Mouse (Mus musculus) CH12.LX (cell line): ENCODE data around the gene Cacna1c. TPM values are rescaled to one million over a fixed set of nuclear protein-coding genes. Genes with fewer than 3 reads are reported as not detected.

ENCODE experiments used
- DNase-seq: peaks from one replicate; pipeline ENCODE4 v3.0.0-alpha.2; 2013; ENCODE audit errors: extremely low read depth
- H3K27ac ChIP-seq: 2 replicates; pipeline ENCODE4 v1.5.1; 2012; ENCODE audit warnings: low read depth, mild to moderate bottlenecking, control low read depth, moderate library complexity; ENCODE audit not compliant: insufficient read depth
- H3K27me3 ChIP-seq: replicated peaks from 2 replicates; pipeline ENCODE3; 2012; ENCODE audit warnings: inconsistent platforms
- H3K36me3 ChIP-seq, 2 experiments: replicated peaks in 1 of 2; 2 replicates each; pipeline versions ENCODE3 to v1.6.1; 2012; ENCODE audit warnings: inconsistent platforms in 1 of 2, low read length in 1 of 2, mild to moderate bottlenecking in 1 of 2, mixed read lengths in 1 of 2, moderate library complexity in 1 of 2; ENCODE audit not compliant: control insufficient read depth in 1 of 2, insufficient read depth in 1 of 2
- H3K4me1 ChIP-seq, 2 experiments: 2 replicates each; pipeline ENCODE4 v1.6.1; 2012; ENCODE audit warnings: inconsistent platforms in 1 of 2, moderate library complexity in 1 of 2; ENCODE audit not compliant: insufficient read depth in 2 of 2, control insufficient read depth in 1 of 2
- H3K4me2 ChIP-seq: 2 replicates; pipeline ENCODE4 v1.6.1; 2012; ENCODE audit warnings: low read depth, mild to moderate bottlenecking, control low read depth; ENCODE audit not compliant: poor library complexity, insufficient read depth, severe bottlenecking
- H3K4me3 ChIP-seq, 3 experiments: fragments of 150-350 bp in 1 of 3; sonication (generic) in 1 of 3; replicated peaks in 1 of 3; 2 replicates each; pipeline versions ENCODE3 to v1.5.1; 2011 to 2012; ENCODE audit warnings: low read depth in 2 of 3, low read length in 2 of 3, mild to moderate bottlenecking in 2 of 3, moderate library complexity in 2 of 3, control low read depth in 1 of 3, improper control_type of control experiment in 1 of 3, inconsistent platforms in 1 of 3, mixed read lengths in 1 of 3; ENCODE audit not compliant: poor library complexity in 1 of 3
- H3K79me2 ChIP-seq: replicated peaks from 2 replicates; pipeline ENCODE4 v1.6.1; 2012; ENCODE audit warnings: mild to moderate bottlenecking, moderate library complexity; ENCODE audit not compliant: control insufficient read depth, poor library complexity, insufficient read depth, severe bottlenecking; ENCODE audit errors: extremely low read depth
- H3K9ac ChIP-seq: 2 replicates; pipeline ENCODE4 v1.6.1; 2012; ENCODE audit warnings: low read depth, mild to moderate bottlenecking, control low read depth, moderate library complexity; ENCODE audit not compliant: insufficient read depth
- H3K9me3 ChIP-seq: replicated peaks from 2 replicates; pipeline ENCODE3; 2012; ENCODE audit warnings: low read length, inconsistent platforms, mixed read lengths
- CHD1 ChIP-seq: IDR thresholded peaks from 2 replicates; pipeline ENCODE4 v1.6.1; 2012; ENCODE audit warnings: low read depth, low read length, improper control_type of control experiment, inconsistent platforms
- E2F4 ChIP-seq: IDR thresholded peaks from 2 replicates; pipeline ENCODE4 v1.6.1; 2011; ENCODE audit warnings: low read depth, low read length, improper control_type of control experiment; ENCODE audit not compliant: insufficient replicate concordance
- ELF1 ChIP-seq: IDR thresholded peaks from 2 replicates; pipeline ENCODE4 v1.6.1; 2014; ENCODE audit warnings: low read depth, mild to moderate bottlenecking, inconsistent platforms, low read length, improper control_type of control experiment
- GABPA ChIP-seq: IDR thresholded peaks from 2 replicates; pipeline ENCODE4 v1.6.1; 2012; ENCODE audit warnings: low read depth, low read length, improper control_type of control experiment, inconsistent platforms; ENCODE audit not compliant: insufficient replicate concordance
- HCFC1 ChIP-seq: IDR thresholded peaks from 2 replicates; pipeline ENCODE4 v1.6.1; 2012; ENCODE audit warnings: low read depth, mild to moderate bottlenecking, inconsistent platforms, low read length, improper control_type of control experiment
- IRF4 ChIP-seq: IDR thresholded peaks from 2 replicates; pipeline ENCODE4 v1.6.1; 2014; ENCODE audit warnings: low read depth, mild to moderate bottlenecking, inconsistent platforms, low read length, improper control_type of control experiment
- KAT2A ChIP-seq: IDR thresholded peaks from 2 replicates; pipeline ENCODE4 v1.6.1; 2012; ENCODE audit warnings: low read length, improper control_type of control experiment, inconsistent platforms; ENCODE audit not compliant: insufficient replicate concordance
- MAFK ChIP-seq: IDR thresholded peaks from 2 replicates; pipeline ENCODE4 v1.6.1; 2011; ENCODE audit warnings: low read length, improper control_type of control experiment; ENCODE audit not compliant: insufficient replicate concordance
- MEF2A ChIP-seq: IDR thresholded peaks from 2 replicates; pipeline ENCODE4 v1.6.1; 2014; ENCODE audit warnings: low read depth, mild to moderate bottlenecking, inconsistent platforms, low read length, improper control_type of control experiment, borderline replicate concordance
- MYC ChIP-seq: IDR thresholded peaks from 2 replicates; pipeline ENCODE4 v1.6.1; 2011; ENCODE audit warnings: low read depth, mild to moderate bottlenecking, improper control_type of control experiment, low read length
- NELFE ChIP-seq: IDR thresholded peaks from 2 replicates; pipeline ENCODE4 v1.6.1; 2011; ENCODE audit warnings: low read depth, low read length, improper control_type of control experiment
- NRF1 ChIP-seq: IDR thresholded peaks from 2 replicates; pipeline ENCODE4 v1.6.1; 2014; ENCODE audit warnings: low read depth, mild to moderate bottlenecking, inconsistent platforms, low read length, improper control_type of control experiment, moderate library complexity
- POLR2AphosphoS2 ChIP-seq: IDR thresholded peaks from 2 replicates; pipeline ENCODE4 v1.6.1; 2011; ENCODE audit warnings: low read depth, low read length, improper control_type of control experiment
- UBTF ChIP-seq: IDR thresholded peaks from 2 replicates; pipeline ENCODE4 v1.6.1; 2012; ENCODE audit warnings: low read depth, mild to moderate bottlenecking, inconsistent platforms, low read length, improper control_type of control experiment, moderate library complexity
- USF2 ChIP-seq: conservative IDR thresholded peaks from 2 replicates; pipeline ENCODE4 v1.6.1; 2011; ENCODE audit warnings: low read depth, low read length, improper control_type of control experiment
- ZKSCAN1 ChIP-seq: IDR thresholded peaks from 2 replicates; pipeline ENCODE4 v1.6.1; 2012; ENCODE audit warnings: low read depth, inconsistent platforms, low read length, improper control_type of control experiment, borderline replicate concordance
- ZMIZ1 ChIP-seq: IDR thresholded peaks from 2 replicates; pipeline ENCODE4 v1.6.1; 2012; ENCODE audit warnings: low read depth, mild to moderate bottlenecking, inconsistent platforms, low read length, improper control_type of control experiment
- ZNF384 ChIP-seq: IDR thresholded peaks from 2 replicates; pipeline ENCODE4 v1.6.1; 2012; ENCODE audit warnings: low read depth, low read length, improper control_type of control experiment, inconsistent platforms
- dilution Hi-C: fragments of 300-500 bp; cut with MboI; formaldehyde crosslinking; loops from 2 replicates; pipeline ENCODE4 v1.14.3; 2020; ENCODE audit warnings: low sequenced_read_pairs; ENCODE audit not compliant: extremely low pct_unique_long_range_greater_than_20kb, extremely low pct_ligation_motif_present
- in situ Hi-C: fragments of 300-500 bp; cut with MboI; formaldehyde crosslinking; loops from 3 replicates; pipeline ENCODE4 v1.14.3; 2019; ENCODE audit warnings: low sequenced_read_pairs, low pct_ligation_motif_present, low pct_unique_long_range_greater_than_20kb, mixed read lengths
- polyA plus RNA-seq: library from polyadenylated mRNA; unstranded; fragments of >175 nt; gene quantifications from 2 replicates; pipeline ENCODE4 v1.2.1, GENCODE M21; 2012; ENCODE audit warnings: low read depth; ENCODE audit not compliant: insufficient read length
- total RNA-seq, 2 experiments: library from RNA; depleted of rRNA; stranded (reverse); fragments of 300-350 nt in 1 of 2; fragments of >200 nt in 1 of 2; gene quantifications; 2 replicates each; pipeline ENCODE4 v1.2.3; 2012 to 2014

Cacna1c gene
- total and polyA plus RNA-seq, 3 experiments = 0.04 TPM; not detected in 2

GRCm38 (mm10) chr6:118638911-118639310 is 557.3 kb downstream of the Cacna1c start:
- in situ Hi-C loops = loop anchor here (10.0 kb wide), 1 partner anchor 466 kb away; no protein-coding TSS in a partner anchor
- Histone ChIP-seq H3K9me3 (peaks cover 7% of the 10 kb centered on the region), H3K27ac (no peak overlapping the region), H3K36me3 (no peaks in the 10 kb centered on the region), H3K4me2 (no peak overlapping the region), H3K4me3 (no peak overlapping the region), H3K79me2 (no peaks in the 10 kb centered on the region), H3K4me1 (no peaks in the 10 kb centered on the region), H3K27me3 (peaks cover 95% of the 10 kb centered on the region)
- dilution Hi-C loops = no loop called here
- no peak for DNase-seq
- no peak for TF ChIP-seq CHD1
- TF ChIP-seq IRF4 = no peak
- TF ChIP-seq POLR2AphosphoS2 = no peak
- no peak for TF ChIP-seq ZKSCAN1
- TF ChIP-seq NRF1 = no peak
- TF ChIP-seq NELFE = no peak
- no peak for TF ChIP-seq USF2
- no peak for TF ChIP-seq MYC
- no peak for TF ChIP-seq E2F4
- TF ChIP-seq UBTF = no peak
- TF ChIP-seq KAT2A = no peak
- no peak for TF ChIP-seq MEF2A
- TF ChIP-seq, all 38 proteins: peak for 0
- no peak overlapping the region for H3K9ac ChIP-seq

GRCm38 (mm10) chr6:118632491-118632890 is 563.7 kb downstream of the Cacna1c start:
- H3K9me3 ChIP-seq = peaks cover 7% of the 10 kb centered on the region
- no peaks in the 10 kb centered on the region for H3K36me3 ChIP-seq
- no peaks in the 10 kb centered on the region for H3K79me2 ChIP-seq
- in situ Hi-C loops = loop anchor here (10.0 kb wide), 1 partner anchor 472 kb away; no protein-coding TSS in a partner anchor
- no peak for TF ChIP-seq HCFC1
- TF ChIP-seq ZMIZ1 = no peak
- TF ChIP-seq GABPA = no peak
- no peak for TF ChIP-seq ELF1
- TF ChIP-seq MAFK = no peak
- TF ChIP-seq ZNF384 = no peak
- no peak for TF ChIP-seq CHD1
- TF ChIP-seq KAT2A = no peak
- TF ChIP-seq NELFE = no peak
- H3K4me1 ChIP-seq = no peaks in the 10 kb centered on the region
- no peak overlapping the region for H3K4me3 ChIP-seq
- no peak for DNase-seq
- peaks cover 95% of the 10 kb centered on the region for H3K27me3 ChIP-seq
- dilution Hi-C loops = no loop called here
- H3K9ac ChIP-seq = no peak overlapping the region
- H3K4me2 ChIP-seq = no peak overlapping the region
- H3K27ac ChIP-seq = no peak overlapping the region
